Mouse (Mus musculus) neural tube, embryonic 15.5 days (tissue): ENCODE results near the gene Gm49342. TPM values are rescaled to one million over a fixed set of nuclear protein-coding genes. Genes with fewer than 3 reads are reported as not detected.
"Not testable (repeated sequence)": the region's sequence is repeated elsewhere in the genome, so short reads cannot be mapped to it uniquely, and the experiment has no call there.

Source experiments
- ATAC-seq: fragments of 200-750 bp; cut with Nextera tagmentation; 2 replicates; pipeline ENCODE4 v1.8.0; 2017; ENCODE audit warnings: mild to moderate bottlenecking, moderate TSS enrichment, moderate library complexity; ENCODE audit not compliant: low FRiP score
- H3K27ac ChIP-seq: fragments of 300-500 bp; sonication (generic); replicated peaks from 2 replicates; pipeline ENCODE4 v1.5.1; 2015; ENCODE audit warnings: mild to moderate bottlenecking, inconsistent platforms
- H3K27me3 ChIP-seq: fragments of 300-500 bp; sonication (generic); replicated peaks from 2 replicates; pipeline ENCODE4 v1.6.1; 2015; ENCODE audit warnings: inconsistent platforms
- H3K36me3 ChIP-seq: fragments of 300-500 bp; sonication (generic); 2 replicates; pipeline ENCODE4 v1.6.1; 2015; ENCODE audit warnings: inconsistent platforms
- H3K4me1 ChIP-seq: fragments of 300-500 bp; sonication (generic); 2 replicates; pipeline ENCODE4 v1.6.1; 2015; ENCODE audit warnings: inconsistent platforms
- H3K4me2 ChIP-seq: fragments of 300-500 bp; sonication (generic); 2 replicates; pipeline ENCODE4 v1.6.1; 2015; ENCODE audit warnings: inconsistent platforms, mild to moderate bottlenecking, moderate library complexity
- H3K4me3 ChIP-seq: fragments of 300-500 bp; sonication (generic); replicated peaks from 2 replicates; pipeline ENCODE4 v1.5.1; 2015; ENCODE audit warnings: mild to moderate bottlenecking, inconsistent platforms
- H3K9ac ChIP-seq: fragments of 300-500 bp; sonication (generic); replicated peaks from 2 replicates; pipeline ENCODE4 v1.6.1; 2015; ENCODE audit warnings: mild to moderate bottlenecking, inconsistent platforms
- H3K9me3 ChIP-seq: fragments of 300-500 bp; sonication (generic); replicated peaks from 2 replicates; pipeline ENCODE4 v1.6.1; 2016; ENCODE audit warnings: inconsistent platforms
- WGBS: fragments of 180-500 bp; shearing (Covaris S2); methylation state at CpG from one replicate; pipeline ENCODE4 v1.1.7; 2015; ENCODE audit warnings: mixed read lengths; 5-methylcytosine and 5-hydroxymethylcytosine counted together
- polyA plus RNA-seq: library from polyadenylated mRNA; unstranded; fragments of >200 nt; fragmentation: Nextera tagmentation; extraction: Ambion mirVana; gene quantifications from 2 replicates; pipeline ENCODE4 v1.2.1, GENCODE M21; 2015

Gene Gm49342
- polyA plus RNA-seq, 1 experiment from 2014 or later: not detected

DNA sequence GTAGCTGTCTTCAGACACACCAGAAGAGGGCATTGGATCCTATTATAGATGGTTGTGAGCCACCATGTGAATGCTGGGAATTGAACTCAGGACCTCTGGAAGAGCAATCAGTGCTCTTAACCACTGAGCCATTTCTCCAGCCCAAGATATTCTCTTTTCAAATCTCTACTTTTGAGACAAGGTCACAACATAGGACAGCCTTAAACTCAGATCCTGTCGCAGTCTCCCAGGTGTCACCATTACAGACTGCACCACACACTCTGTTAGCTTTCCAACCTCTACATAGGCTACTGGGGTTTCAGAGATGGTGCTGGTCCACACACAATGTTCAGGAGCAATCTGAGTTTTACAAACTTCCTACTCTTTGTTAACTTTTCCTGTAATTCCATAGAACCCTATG, 20.9 kb upstream of the Gm49342 start:
- Histone ChIP-seq H3K36me3 (peaks cover 33% of the 10 kb centered on the region), H3K4me2 (peak overlapping the region; percentile 67), H3K4me3 (peak overlapping the region; percentile 80), H3K4me1 (peaks cover 33% of the 10 kb centered on the region), H3K9ac (peak overlapping the region; percentile 82; the same call in 1 of the 2 replicates)
- 71% methylated on average over 1 of the region's 1 CpGs for WGBS
- not testable (repeated sequence) for ATAC-seq, H3K27ac ChIP-seq, H3K27me3 ChIP-seq, H3K9me3 ChIP-seq

- WGBS: under 1% methylated on average over 57 of the region's 57 CpGs
- Histone ChIP-seq H3K4me3 (peak within 1 kb of the TSS; percentile 80), H3K27ac (peak within 1 kb of the TSS; percentile 92), H3K36me3 (peaks cover 34% of the 10 kb centered on the region), H3K4me2 (peak within 1 kb of the TSS; percentile 67), H3K9ac (peak within 1 kb of the TSS; percentile 82), H3K4me1 (peaks cover 43% of the 10 kb centered on the region), H3K27me3 (no peaks in the 10 kb centered on the region), H3K9me3 (no peaks in the 10 kb centered on the region)
- ATAC-seq: peak; percentile 96
These were observed 19.8 kb upstream of the Gm49342 start, which contains the start of the genes Osgep and Apex1 for GRCm38 (mm10) chr14:50924281-50925064. Gene Osgep, minus strand, starts transcription at chr14:50924893. Gene Apex1, plus strand, starts transcription at chr14:50924968.

- no peaks in the 10 kb centered on the region for H3K27me3 ChIP-seq
- H3K36me3 ChIP-seq: peaks cover 30% of the 10 kb centered on the region
- peak overlapping the region; percentile 67 for H3K4me2 ChIP-seq
- 1% methylated on average over 38 of the region's 38 CpGs for WGBS
- H3K9ac ChIP-seq: peak overlapping the region; percentile 82
- ATAC-seq: peak; percentile 5
- H3K27ac ChIP-seq: peak overlapping the region; percentile 92
- peak overlapping the region; percentile 80 for H3K4me3 ChIP-seq
- H3K9me3 ChIP-seq: no peaks in the 10 kb centered on the region
- peaks cover 51% of the 10 kb centered on the region for H3K4me1 ChIP-seq
These were observed 19.0 kb upstream of the Gm49342 start for GRCm38 (mm10) chr14:50925111-50925920.

DNA sequence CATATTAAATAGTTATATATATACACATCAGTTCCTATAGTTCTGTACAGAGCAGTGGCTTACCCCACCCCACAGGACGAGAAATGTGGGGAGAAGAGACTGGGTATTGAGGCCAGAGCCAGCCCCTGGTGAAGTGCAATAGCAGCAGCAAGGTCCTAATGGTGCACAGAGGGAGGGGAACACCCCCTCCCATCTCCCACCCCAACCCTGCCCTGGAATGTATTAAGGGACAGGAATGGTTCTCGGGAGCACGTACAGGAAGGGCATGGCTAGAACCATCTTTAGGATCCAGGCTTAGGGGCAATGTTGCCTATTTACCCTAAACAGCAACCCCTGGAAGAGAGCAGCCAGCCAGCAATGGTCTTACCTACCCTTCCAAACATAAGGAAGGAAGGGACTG, 17.0 kb upstream of the Gm49342 start:
- WGBS: 77% methylated on average over 3 of the region's 3 CpGs
- Histone ChIP-seq H3K4me2 (no peak overlapping the region), H3K27me3 (no peaks in the 10 kb centered on the region), H3K9me3 (no peaks in the 10 kb centered on the region), H3K36me3 (peaks cover 30% of the 10 kb centered on the region), H3K4me1 (peaks cover 56% of the 10 kb centered on the region), H3K27ac (no peak overlapping the region), H3K9ac (no peak overlapping the region), H3K4me3 (no peak overlapping the region)
- ATAC-seq: no peak

DNA sequence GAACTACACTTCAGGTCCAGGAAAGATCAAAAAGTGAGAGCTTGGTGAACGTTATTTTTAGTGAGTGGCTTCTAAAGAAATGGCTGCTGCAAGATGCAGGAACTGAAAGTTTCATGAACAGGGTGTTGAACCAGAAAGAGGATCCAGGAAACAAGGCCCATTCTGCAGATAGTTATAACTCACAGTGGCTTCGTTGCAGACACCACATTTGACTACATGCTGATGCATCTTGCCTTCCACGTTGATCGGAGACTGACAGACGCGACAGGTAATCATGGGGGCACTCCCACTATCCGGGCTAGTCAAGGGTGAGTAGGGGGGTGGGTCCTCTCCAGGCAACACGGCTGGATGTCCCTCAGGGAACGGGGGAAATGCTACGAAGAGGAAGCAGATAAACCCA, 14.4 kb upstream of the Gm49342 start:
- Histone ChIP-seq H3K4me2 (peak overlapping the region; percentile 76), H3K27me3 (no peaks in the 10 kb centered on the region), H3K9me3 (no peaks in the 10 kb centered on the region), H3K27ac (peak overlapping the region; percentile 90), H3K4me1 (peaks cover 48% of the 10 kb centered on the region), H3K4me3 (peak overlapping the region; percentile 93), H3K36me3 (peaks cover 30% of the 10 kb centered on the region), H3K9ac (peak overlapping the region; percentile 99)
- no peak for ATAC-seq
- WGBS: 13% methylated on average over 10 of the region's 10 CpGs

DNA sequence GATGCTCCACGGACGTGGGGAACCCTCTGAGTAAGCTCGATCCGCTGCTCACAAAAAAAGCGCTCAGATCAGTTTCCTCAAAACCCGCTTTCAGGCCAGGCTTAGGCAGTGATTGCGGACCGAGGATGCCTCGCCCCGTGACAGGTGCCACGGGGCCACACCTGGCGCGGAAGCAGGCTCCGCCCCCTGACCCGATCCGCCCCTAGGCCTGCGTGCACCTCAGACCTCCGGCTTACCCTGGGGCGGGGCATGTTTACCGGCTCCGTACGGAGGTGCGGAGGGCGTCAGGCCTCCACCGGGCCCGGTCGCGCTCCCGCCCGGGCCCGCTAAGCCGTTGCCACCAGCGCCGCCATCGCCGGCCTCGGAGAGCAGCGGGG, 14.0 kb upstream of the Gm49342 start:
- H3K9me3 ChIP-seq: no peaks in the 10 kb centered on the region
- peaks cover 30% of the 10 kb centered on the region for H3K36me3 ChIP-seq
- ATAC-seq: peak; percentile 62
- H3K9ac ChIP-seq: peak overlapping the region; percentile 99
- H3K4me1 ChIP-seq: peaks cover 48% of the 10 kb centered on the region
- no peaks in the 10 kb centered on the region for H3K27me3 ChIP-seq
- H3K4me2 ChIP-seq: peak overlapping the region; percentile 76
- peak overlapping the region; percentile 93 for H3K4me3 ChIP-seq
- under 1% methylated on average over 31 of the region's 38 CpGs for WGBS
- H3K27ac ChIP-seq: peak overlapping the region; percentile 90

- peaks cover 30% of the 10 kb centered on the region for H3K36me3 ChIP-seq
- no peaks in the 10 kb centered on the region for H3K9me3 ChIP-seq
- peak within 1 kb of the TSS; percentile 93 for H3K4me3 ChIP-seq
- peak within 1 kb of the TSS; percentile 90 for H3K27ac ChIP-seq
- peak within 1 kb of the TSS; percentile 99 for H3K9ac ChIP-seq
- peak within 1 kb of the TSS; percentile 76 for H3K4me2 ChIP-seq
- ATAC-seq: peak; percentile 99
- H3K4me1 ChIP-seq: peaks cover 44% of the 10 kb centered on the region
- under 1% methylated on average over 61 of the region's 68 CpGs for WGBS
- no peaks in the 10 kb centered on the region for H3K27me3 ChIP-seq
These were observed 13.4 kb upstream of the Gm49342 start, which contains the start of the genes Pip4p1 and Pnp for GRCm38 (mm10) chr14:50930754-50931492. Gene Pip4p1, minus strand, starts transcription at chr14:50930856. Gene Pnp, plus strand, starts transcription at chr14:50931082.

DNA sequence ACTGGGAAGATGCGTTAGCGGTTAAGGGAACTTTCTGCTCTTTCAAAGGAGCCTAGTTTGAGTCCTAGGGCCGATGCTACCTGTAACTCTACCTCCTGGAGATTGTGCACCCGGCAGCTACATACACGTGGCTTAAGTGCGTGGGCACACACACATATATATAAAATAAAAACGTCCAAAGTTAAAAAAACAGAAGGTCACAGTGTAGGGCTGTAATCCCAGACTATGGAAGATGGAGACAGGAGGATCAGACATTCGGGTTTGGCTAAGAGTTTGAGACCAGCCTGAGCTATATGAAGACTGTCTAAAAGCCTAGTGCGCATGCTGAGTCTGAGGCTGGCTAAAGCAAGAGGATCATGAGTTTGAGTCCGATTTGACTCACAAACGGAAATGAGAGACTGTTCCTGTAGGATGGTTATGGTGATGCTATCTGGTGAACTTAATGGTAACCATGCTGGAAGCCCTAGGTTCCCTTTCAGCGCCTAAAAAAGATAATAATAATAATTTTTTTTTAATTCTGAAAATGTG, 12.8 kb upstream of the Gm49342 start:
- WGBS: 11% methylated on average over 12 of the region's 12 CpGs
- no peak for ATAC-seq
- no peaks in the 10 kb centered on the region for H3K27me3 ChIP-seq

DNA sequence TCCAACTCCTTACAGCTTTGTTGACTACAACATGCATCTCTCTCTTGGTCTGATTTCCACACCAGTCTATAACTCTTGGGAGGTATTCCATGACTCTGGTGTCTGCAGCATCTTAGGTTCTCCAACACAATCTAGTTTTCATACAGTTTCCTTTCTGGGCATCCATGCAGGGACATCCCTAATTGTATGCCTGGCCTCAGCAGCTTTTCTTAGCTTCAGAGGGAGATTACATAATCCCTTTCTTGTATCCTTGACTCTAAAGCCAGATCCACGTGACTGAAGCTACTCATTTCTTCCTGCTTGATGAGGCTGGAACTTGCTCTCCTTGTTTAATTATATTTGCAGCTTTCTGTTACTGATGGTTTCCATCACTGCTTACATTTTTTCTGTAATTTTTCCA, 7.7 kb upstream of the Gm49342 start:
- WGBS: 76% methylated on average over 1 of the region's 1 CpGs

More for the DNA sequence above, 12.8 kb upstream of the Gm49342 start:
- Histone ChIP-seq H3K36me3 (peaks cover 23% of the 10 kb centered on the region), H3K9me3 (no peaks in the 10 kb centered on the region), H3K27ac (peak overlapping the region; percentile 90), H3K4me3 (peak overlapping the region; percentile 93), H3K9ac (peak overlapping the region; percentile 71), H3K4me2 (peak overlapping the region; percentile 70), H3K4me1 (peaks cover 37% of the 10 kb centered on the region)

GRCm38 (mm10) chr14:50938119-50938908, 6.0 kb upstream of the Gm49342 start:
- Histone ChIP-seq H3K4me3 (no peak overlapping the region), H3K9ac (no peak overlapping the region), H3K36me3 (no peaks in the 10 kb centered on the region), H3K27me3 (no peaks in the 10 kb centered on the region), H3K27ac (no peak overlapping the region), H3K4me2 (no peak overlapping the region), H3K4me1 (no peaks in the 10 kb centered on the region), H3K9me3 (no peaks in the 10 kb centered on the region)
- no peak for ATAC-seq
- WGBS: 93% methylated on average over 3 of the region's 3 CpGs

More for the DNA sequence above, 7.7 kb upstream of the Gm49342 start:
- Histone ChIP-seq H3K36me3 (no peaks in the 10 kb centered on the region), H3K27ac (no peak overlapping the region), H3K9ac (no peak overlapping the region), H3K4me3 (no peak overlapping the region), H3K4me2 (no peak overlapping the region), H3K4me1 (peaks cover 1% of the 10 kb centered on the region), H3K9me3 (no peaks in the 10 kb centered on the region), H3K27me3 (no peaks in the 10 kb centered on the region)
- no peak for ATAC-seq
